Mouse (Mus musculus) ovary, adult 18-20 months (tissue): ENCODE results near the gene Vps37c.

Source experiments
- DNase-seq: peaks from one replicate; pipeline ENCODE4 v3.0.0; 2022; ENCODE audit warnings: low spot score, mixed read lengths

The Vps37c gene

GRCm38 (mm10) chr19:10689470-10690166, 1.1 kb downstream of the Vps37c start:
- DNase-seq: no peak

GRCm38 (mm10) chr19:10690336-10690735, 1.8 kb downstream of the Vps37c start:
- DNase-seq: no peak

- DNase-seq: no peak
These were observed 2.6 kb downstream of the Vps37c start for GRCm38 (mm10) chr19:10691121-10691520.

GRCm38 (mm10) chr19:10691660-10692059, 3.1 kb downstream of the Vps37c start:
- DNase-seq: no peak

DNA sequence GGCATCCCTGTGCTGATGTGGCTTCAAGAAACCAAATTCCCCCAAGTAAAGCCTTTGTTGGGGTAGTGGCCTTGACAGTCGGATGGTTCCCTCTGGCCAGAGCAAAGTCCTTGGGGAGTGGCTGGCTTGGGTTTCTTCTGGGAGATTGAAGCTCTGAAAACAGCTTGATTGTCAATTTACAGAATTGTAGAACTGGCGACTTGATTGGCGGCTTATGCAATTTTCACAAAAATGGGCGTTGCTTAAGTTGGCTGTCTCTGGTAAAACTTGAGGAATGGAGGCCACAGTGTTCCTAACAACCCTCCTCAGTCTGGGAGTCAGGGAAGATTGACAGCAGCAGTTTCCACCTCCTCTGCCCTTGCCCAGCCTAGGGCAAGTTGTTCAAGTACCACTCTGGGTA, 3.8 kb downstream of the Vps37c start:
- DNase-seq: no peak

GRCm38 (mm10) chr19:10693926-10694682, 5.6 kb downstream of the Vps37c start:
- no peak for DNase-seq

GRCm38 (mm10) chr19:10695801-10696200, 7.3 kb downstream of the Vps37c start:
- no peak for DNase-seq

DNA sequence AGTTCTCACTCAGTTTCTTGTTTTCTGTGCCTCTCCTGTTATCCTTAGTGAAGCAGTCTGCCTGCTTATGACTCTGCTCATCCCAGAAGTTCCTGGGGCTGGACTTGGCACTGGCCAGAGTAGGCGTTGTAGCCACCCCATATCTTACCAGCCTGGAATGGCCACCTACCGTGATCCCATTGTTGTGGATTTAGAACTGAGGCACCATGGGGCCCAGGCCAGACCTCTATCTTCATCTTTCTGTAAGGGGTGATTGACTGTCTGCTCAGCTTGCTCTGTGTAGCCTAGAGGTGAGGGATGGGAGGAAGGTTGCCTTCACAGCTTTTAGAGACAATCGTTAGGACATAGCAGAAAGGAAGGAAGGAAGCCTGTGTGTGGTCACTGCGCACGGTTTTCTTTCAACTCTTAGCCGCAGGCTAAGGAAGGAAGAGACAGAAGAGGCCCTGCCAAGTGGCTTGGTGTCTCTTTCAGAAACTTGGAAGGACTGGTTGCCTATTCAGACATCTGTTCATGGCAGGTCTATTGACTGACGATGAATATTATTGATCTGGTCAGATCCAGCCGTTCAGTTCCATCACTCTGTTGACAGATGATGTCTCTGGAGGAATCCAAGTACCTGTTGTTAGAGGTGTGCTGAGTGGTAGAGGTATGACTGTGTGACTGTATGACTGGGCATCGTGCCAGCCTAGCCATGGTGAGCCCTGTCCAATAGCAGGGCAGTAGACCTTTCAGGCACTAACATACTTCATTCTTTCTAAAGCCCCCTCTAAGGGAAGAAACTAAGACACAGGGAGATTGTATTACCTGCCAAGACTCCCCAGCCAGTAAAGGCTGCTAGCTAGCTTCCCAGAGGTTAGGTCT, 9.8 kb downstream of the Vps37c start:
- no peak for DNase-seq

GRCm38 (mm10) chr19:10699851-10700250, 11.3 kb downstream of the Vps37c start:
- DNase-seq: no peak

- no peak for DNase-seq
These were observed 12.6 kb downstream of the Vps37c start for GRCm38 (mm10) chr19:10701013-10701726.

DNA sequence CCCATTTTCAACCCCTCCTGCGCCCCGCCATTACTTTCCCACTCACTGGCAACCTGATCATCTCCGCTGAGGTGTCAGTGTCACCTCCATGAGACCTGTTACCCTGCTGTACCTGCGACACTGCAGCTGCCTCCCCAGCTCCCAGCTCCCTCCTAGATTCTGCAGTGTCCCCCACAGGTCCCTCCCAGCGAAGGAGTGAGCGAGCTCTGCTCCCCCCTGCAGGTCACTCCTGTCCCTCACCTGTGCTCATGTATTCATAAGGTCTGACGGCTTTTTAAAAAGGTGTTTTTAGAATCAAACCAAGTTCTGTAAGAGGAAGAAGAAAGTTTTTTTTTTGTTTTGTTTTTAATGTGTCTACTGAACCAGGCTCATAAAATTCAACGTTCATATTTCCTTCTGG, 13.6 kb downstream of the Vps37c start:
- DNase-seq: no peak

DNA sequence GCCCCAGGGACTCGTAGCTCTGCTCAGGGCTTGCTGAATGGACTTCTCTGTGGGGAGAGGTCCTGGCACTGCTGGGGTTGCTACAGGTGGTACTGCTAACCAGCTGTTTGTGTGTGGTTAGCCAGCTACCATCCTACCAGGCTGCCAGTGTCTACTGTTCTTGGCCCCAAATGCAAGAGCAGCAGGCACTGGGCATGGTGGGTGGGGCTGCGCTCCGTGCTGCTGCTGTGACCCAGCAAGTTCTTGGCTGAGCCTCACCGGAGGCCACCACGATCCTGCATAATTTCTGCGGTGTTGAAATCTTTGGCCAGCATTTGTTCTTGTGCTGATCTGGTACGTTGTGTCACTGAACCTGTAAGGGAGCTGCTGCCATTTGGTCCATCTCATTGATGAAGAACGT, 14.9 kb downstream of the Vps37c start:
- no peak for DNase-seq

GRCm38 (mm10) chr19:10707087-10707875, 18.7 kb downstream of the Vps37c start:
- DNase-seq: no peak

GRCm38 (mm10) chr19:10707881-10708280, 19.3 kb downstream of the Vps37c start:
- no peak for DNase-seq

DNA sequence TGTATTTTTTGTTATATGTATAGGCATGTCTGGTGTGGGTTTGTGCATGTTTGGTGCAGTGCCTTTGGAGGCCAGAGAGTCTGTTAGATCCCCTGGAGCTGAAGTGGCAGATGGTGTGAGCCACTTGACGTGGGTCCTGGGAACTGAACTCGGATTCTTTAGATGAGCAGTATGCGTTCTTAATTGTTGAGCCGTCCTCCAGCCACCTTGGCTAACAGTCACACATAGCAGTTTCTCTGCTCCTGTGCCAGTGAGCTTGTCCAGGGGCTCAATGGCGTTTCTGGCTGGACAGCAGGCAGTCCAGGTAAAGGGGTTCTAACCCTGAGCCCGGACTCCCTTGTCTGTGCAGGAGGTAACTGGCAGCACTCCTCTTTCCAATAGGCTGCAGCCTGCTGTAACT, 20.4 kb downstream of the Vps37c start:
- no peak for DNase-seq

DNA sequence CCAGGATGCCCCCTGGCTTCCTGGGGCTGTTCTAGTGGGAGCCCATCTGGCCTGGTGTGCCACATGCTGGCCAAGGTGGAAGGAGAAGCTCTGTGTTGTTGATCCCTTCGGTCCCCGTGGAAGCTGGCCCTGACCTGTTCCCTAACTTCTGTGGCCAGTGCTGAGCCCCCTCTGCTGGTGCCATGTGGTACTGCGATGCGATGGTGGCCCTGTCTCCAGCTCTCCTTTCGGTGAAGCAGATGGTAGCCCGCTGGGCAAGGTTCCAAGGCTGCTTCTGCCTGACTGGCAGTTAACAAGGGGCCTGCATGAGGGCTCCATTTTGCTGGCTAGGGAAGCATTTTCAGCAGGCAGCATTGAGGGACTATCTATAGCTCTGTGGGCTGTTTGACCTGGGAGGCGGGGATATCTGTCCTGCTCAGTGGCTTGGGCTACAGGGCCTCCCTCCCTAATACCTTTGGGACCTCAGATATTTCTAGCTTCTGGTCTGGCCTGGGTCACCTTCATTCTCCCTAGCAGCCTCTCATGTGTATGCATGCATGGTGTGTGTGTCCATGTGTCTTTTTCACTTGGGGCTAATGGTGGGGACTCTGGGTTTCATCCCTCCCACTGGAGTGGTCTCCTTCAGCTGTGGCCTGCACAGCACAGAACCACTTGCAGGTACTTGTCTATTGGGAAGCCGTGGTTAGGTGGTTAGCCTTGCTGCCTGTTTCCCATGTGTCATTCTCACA, 21.0 kb downstream of the Vps37c start:
- DNase-seq: peak; percentile 76

- no peak for DNase-seq
These were observed 21.6 kb downstream of the Vps37c start for GRCm38 (mm10) chr19:10710088-10710511.

- no peak for DNase-seq
These were observed 22.2 kb downstream of the Vps37c start for GRCm38 (mm10) chr19:10710751-10711150.

DNA sequence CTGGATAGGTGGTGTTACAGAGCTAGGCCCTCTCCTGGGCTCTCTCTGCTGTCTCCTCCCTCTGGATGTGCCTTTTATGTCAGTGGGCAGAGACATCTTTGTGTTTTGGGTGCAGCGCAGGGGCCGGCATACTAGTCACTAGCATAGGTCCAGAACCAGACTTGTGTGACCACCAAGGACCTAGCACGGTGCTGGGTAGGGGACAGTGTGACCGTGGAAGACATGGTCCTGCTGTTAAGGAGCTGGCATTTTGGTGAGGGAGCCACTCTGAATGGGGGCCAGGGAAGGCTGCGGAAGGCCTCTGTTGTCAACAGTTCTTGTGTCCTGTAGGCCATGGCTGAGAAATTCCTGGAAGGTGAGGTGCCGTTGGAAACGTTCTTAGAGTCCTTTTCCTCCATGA, 23.7 kb downstream of the Vps37c start:
- no peak for DNase-seq

DNA sequence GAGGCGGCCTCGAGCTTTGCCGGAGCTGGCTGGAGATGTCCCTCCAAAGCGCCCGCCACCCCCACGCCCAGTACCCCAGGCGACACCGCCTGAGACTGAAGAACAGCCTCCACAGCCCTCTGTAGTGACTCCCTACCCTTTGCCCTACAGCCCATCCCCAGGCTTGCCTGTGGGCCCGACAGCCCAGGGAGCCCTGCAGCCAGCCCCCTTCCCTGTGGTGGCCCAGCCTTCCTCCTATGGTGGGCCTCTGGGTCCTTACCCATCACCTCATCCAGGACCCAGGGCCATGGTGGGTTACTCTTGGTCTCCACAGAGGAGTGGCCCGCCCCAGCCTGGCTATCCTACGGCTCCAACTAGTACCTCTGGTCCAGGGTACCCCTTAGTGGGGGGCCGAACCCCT, 24.1 kb downstream of the Vps37c start:
- DNase-seq: no peak
